Mouse (Mus musculus) left cerebral cortex, postnatal 36 days (tissue): ENCODE results near the gene Olfr420. TPM values are rescaled to one million over a fixed set of nuclear protein-coding genes. Genes with fewer than 3 reads are reported as not detected.

ENCODE experiments used
- DNase-seq, 2 experiments: peaks; one replicate each; pipeline ENCODE4 v3.0.0; 2021 to 2022; ENCODE audit warnings: low spot score in 2 of 2, mixed read lengths in 1 of 2
- intact Hi-C: fragments of 180-260 bp; cut with DNase I; formaldehyde crosslinking; loops from one replicate; pipeline ENCODE4 v1.15.1; 2025
- total RNA-seq, 2 experiments: library from RNA; stranded (reverse); gene quantifications; 2 replicates each; pipeline ENCODE4 v1.2.3; 2021

The Olfr420 gene
- total RNA-seq = not detected

GRCm38 (mm10) chr1:174155333-174155732, at the start of gene Olfr420:
TSS of gene Olfr420 (plus strand) at chr1:174155633.
- no peak for DNase-seq
- intact Hi-C loops = no loop called here

GRCm38 (mm10) chr1:174121062-174121461, 34.4 kb upstream of the Olfr420 start, which contains the start of gene Olfr231:
TSS of gene Olfr231 (minus strand) at chr1:174121162.
- intact Hi-C loops = no loop called here
- no peak for DNase-seq

- DNase-seq = no peak
- intact Hi-C loops = no loop called here
These were observed 24.2 kb upstream of the Olfr420 start, which contains the start of gene Olfr424 for GRCm38 (mm10) chr1:174131217-174131616. TSS of gene Olfr424 (plus strand) at chr1:174131517.

GRCm38 (mm10) chr1:174131999-174132398, 23.4 kb upstream of the Olfr420 start:
- intact Hi-C loops = no loop called here

GRCm38 (mm10) chr1:174141384-174141783, 14.0 kb upstream of the Olfr420 start:
- intact Hi-C loops = no loop called here
- DNase-seq = no peak

More at GRCm38 (mm10) chr1:174131999-174132398, 23.4 kb upstream of the Olfr420 start:
- DNase-seq = no peak

GRCm38 (mm10) chr1:174146696-174147095, 8.7 kb upstream of the Olfr420 start:
- intact Hi-C loops = no loop called here
- DNase-seq = no peak

- no peak for DNase-seq
- intact Hi-C loops = no loop called here
These were observed 6.1 kb upstream of the Olfr420 start for GRCm38 (mm10) chr1:174149289-174149688.

- intact Hi-C loops = no loop called here
- DNase-seq = no peak
These were observed 2.2 kb downstream of the Olfr420 start for GRCm38 (mm10) chr1:174157622-174158021.

- intact Hi-C loops = no loop called here
These were observed 3.1 kb downstream of the Olfr420 start for GRCm38 (mm10) chr1:174158512-174158911.

GRCm38 (mm10) chr1:174159095-174159494, 3.7 kb downstream of the Olfr420 start:
- intact Hi-C loops = no loop called here
- no peak for DNase-seq

More at GRCm38 (mm10) chr1:174158512-174158911, 3.1 kb downstream of the Olfr420 start:
- no peak for DNase-seq

- no peak for DNase-seq
- intact Hi-C loops = no loop called here
These were observed 13.6 kb downstream of the Olfr420 start for GRCm38 (mm10) chr1:174169024-174169423.

- intact Hi-C loops = no loop called here
- no peak for DNase-seq
These were observed 15.5 kb downstream of the Olfr420 start for GRCm38 (mm10) chr1:174170706-174171501.

- no peak for DNase-seq
- intact Hi-C loops = no loop called here
These were observed 16.1 kb downstream of the Olfr420 start for GRCm38 (mm10) chr1:174171537-174171936.

GRCm38 (mm10) chr1:174172605-174173004, 17.2 kb downstream of the Olfr420 start, which contains the start of gene Spta1:
TSS of gene Spta1 (plus strand) at chr1:174172776.
- DNase-seq = no peak
- intact Hi-C loops = no loop called here

GRCm38 (mm10) chr1:174204699-174205098, 49.3 kb downstream of the Olfr420 start:
- no peak for DNase-seq
- intact Hi-C loops = no loop called here

Other genes with a start within 250 kb of the Olfr420 start
- gene Ifi211, start 242.6 kb upstream of the Olfr420 start, total RNA-seq = under 1 TPM in 1 of 2 experiments, not detected in 1; 0.17 TPM
- 1 to 10 TPM in 1 of 2 experiments, under 1 TPM in 1; 0.97 to 1.3 TPM for gene Mndal, start 213.1 kb upstream of the Olfr420 start, total RNA-seq
- under 1 TPM; 0.39 to 0.62 TPM for gene Ifi203, start 213.0 kb upstream of the Olfr420 start, total RNA-seq
- gene Ifi202b, start 172.9 kb upstream of the Olfr420 start, total RNA-seq = not detected
- not detected for gene Ifi205, start 123.8 kb upstream of the Olfr420 start, total RNA-seq
- not detected for gene Olfr433, start 114.9 kb upstream of the Olfr420 start, total RNA-seq
- gene Olfr432, start 106.4 kb upstream of the Olfr420 start, total RNA-seq = not detected
- gene Olfr430, start 89.0 kb upstream of the Olfr420 start, total RNA-seq = not detected
- not detected for gene Olfr429, start 71.3 kb upstream of the Olfr420 start, total RNA-seq
- gene Olfr427, start 58.7 kb upstream of the Olfr420 start, total RNA-seq = not detected
- gene Olfr231, start 34.5 kb upstream of the Olfr420 start, total RNA-seq = not detected
- not detected for gene Olfr424, start 24.1 kb upstream of the Olfr420 start, total RNA-seq
- under 1 TPM; 0.05 to 0.07 TPM for gene Spta1, start 17.1 kb downstream of the Olfr420 start, total RNA-seq
- gene Olfr419, start 96.4 kb downstream of the Olfr420 start, total RNA-seq = not detected
- gene Mptx1, start 174.9 kb downstream of the Olfr420 start, total RNA-seq = not detected
- gene Olfr417, start 209.5 kb downstream of the Olfr420 start, total RNA-seq = not detected
- gene Olfr248, start 235.4 kb downstream of the Olfr420 start, total RNA-seq = not detected